Mouse (Mus musculus): ENCODE measurements around the gene Scrg1. TPM values are rescaled to one million over a fixed set of nuclear protein-coding genes. Genes with fewer than 3 reads are reported as not detected.
A peak's percentile ranks its signal among the peaks of the same experiment; 100 is the strongest.

The Scrg1 gene
- polyA plus RNA-seq, 1 experiment from 2014 or later: not detected

GRCm38 (mm10) chr8:57468624-57469023 lies 12.9 kb downstream of the Scrg1 start:
- H3K27me3 ChIP-seq (ENCODE audit: control insufficient read depth, insufficient read depth, low read length): no peaks in the 10 kb centered on the region
- 0 out of 2 replicates have a peak, but pooled peaks cover 3% of the 10 kb centered on the region for H3K4me1 ChIP-seq (ENCODE audit: control insufficient read depth, insufficient read depth, low read length)
- H3K27ac ChIP-seq (ENCODE audit: low read depth, low read length): no peak overlapping the region
- H3K9me3 ChIP-seq (ENCODE audit: control insufficient read depth, low read length): no peaks in the 10 kb centered on the region
- ATAC-seq (ENCODE audit: low FRiP score, low TSS enrichment): peak; percentile 73; the same call in 1 of the 2 replicates
- WGBS: 36% methylated on average over 5 of the region's 5 CpGs
- no peak overlapping the region for H3K4me2 ChIP-seq (replicated peaks; ENCODE audit: low read depth, low read length)
- H3K9ac ChIP-seq (ENCODE audit: low read depth, low read length): no peak overlapping the region
- H3K4me3 ChIP-seq (ENCODE audit: low read length): no peak overlapping the region
- no peaks in the 10 kb centered on the region for H3K36me3 ChIP-seq (ENCODE audit: control insufficient read depth, insufficient read depth, low read length)

GRCm38 (mm10) chr8:57470863-57471262 lies 15.1 kb downstream of the Scrg1 start:
- Histone ChIP-seq H3K9ac (ENCODE audit: low read depth, low read length) (no peak overlapping the region), H3K27me3 (ENCODE audit: control insufficient read depth, insufficient read depth, low read length) (no peaks in the 10 kb centered on the region), H3K9me3 (ENCODE audit: control insufficient read depth, low read length) (no peaks in the 10 kb centered on the region), H3K4me1 (ENCODE audit: control insufficient read depth, insufficient read depth, low read length) (0 out of 2 replicates have a peak, but pooled peaks cover 3% of the 10 kb centered on the region), H3K27ac (ENCODE audit: low read depth, low read length) (no peak overlapping the region), H3K4me2 (replicated peaks; ENCODE audit: low read depth, low read length) (no peak overlapping the region), H3K36me3 (ENCODE audit: control insufficient read depth, insufficient read depth, low read length) (no peaks in the 10 kb centered on the region), H3K4me3 (ENCODE audit: low read length) (no peak overlapping the region)
- WGBS: 93% methylated on average over 5 of the region's 5 CpGs
- no peak for ATAC-seq (ENCODE audit: low FRiP score, low TSS enrichment)

DNA sequence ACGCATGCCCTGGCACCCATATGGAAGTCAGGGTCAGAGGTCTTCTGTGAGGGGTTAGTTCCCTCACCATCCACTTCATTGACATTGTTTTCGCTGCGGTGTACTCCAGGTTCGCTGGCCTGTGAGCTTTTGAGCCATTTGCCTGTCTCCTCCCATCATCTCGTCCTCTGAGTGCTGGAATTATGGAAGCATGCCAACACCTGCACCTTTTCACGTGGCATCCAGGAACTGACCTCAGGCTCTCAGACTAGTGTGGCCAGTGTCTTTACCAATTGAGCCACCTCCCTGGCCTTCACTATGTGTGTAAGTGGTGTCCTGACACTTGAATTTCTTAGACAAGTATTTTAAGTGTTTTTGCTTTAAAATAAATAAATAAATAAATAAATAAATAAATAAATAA lies 18.0 kb downstream of the Scrg1 start:
- Histone ChIP-seq H3K4me3 (ENCODE audit: low read length) (no peak overlapping the region), H3K4me2 (replicated peaks; ENCODE audit: low read depth, low read length) (no peak overlapping the region)
- ATAC-seq (ENCODE audit: low FRiP score, low TSS enrichment): no peak

GRCm38 (mm10) chr8:57478406-57478805 lies 22.7 kb downstream of the Scrg1 start:
- Histone ChIP-seq H3K36me3 (ENCODE audit: control insufficient read depth, insufficient read depth, low read length) (peaks cover 14% of the 10 kb centered on the region), H3K9ac (ENCODE audit: low read depth, low read length) (no peak overlapping the region), H3K4me3 (ENCODE audit: low read length) (no peak overlapping the region), H3K4me2 (replicated peaks; ENCODE audit: low read depth, low read length) (no peak overlapping the region), H3K9me3 (ENCODE audit: control insufficient read depth, low read length) (no peaks in the 10 kb centered on the region), H3K4me1 (ENCODE audit: control insufficient read depth, insufficient read depth, low read length) (no peaks in the 10 kb centered on the region), H3K27me3 (ENCODE audit: control insufficient read depth, insufficient read depth, low read length) (no peaks in the 10 kb centered on the region), H3K27ac (ENCODE audit: low read depth, low read length) (no peak overlapping the region)
- WGBS: 53% methylated on average over 3 of the region's 3 CpGs
- ATAC-seq (ENCODE audit: low FRiP score, low TSS enrichment): no peak

More for the DNA sequence above, 18.0 kb downstream of the Scrg1 start:
- Histone ChIP-seq H3K4me1 (ENCODE audit: control insufficient read depth, insufficient read depth, low read length) (0 out of 2 replicates have a peak, but pooled peaks cover under 1% of the 10 kb centered on the region), H3K9me3 (ENCODE audit: control insufficient read depth, low read length) (no peaks in the 10 kb centered on the region), H3K27me3 (ENCODE audit: control insufficient read depth, insufficient read depth, low read length) (no peaks in the 10 kb centered on the region), H3K36me3 (ENCODE audit: control insufficient read depth, insufficient read depth, low read length) (no peaks in the 10 kb centered on the region), H3K27ac (ENCODE audit: low read depth, low read length) (no peak overlapping the region), H3K9ac (ENCODE audit: low read depth, low read length) (no peak overlapping the region)
- WGBS: 76% methylated on average over 6 of the region's 6 CpGs

GRCm38 (mm10) chr8:57479700-57480099 lies 24.0 kb downstream of the Scrg1 start:
- no peaks in the 10 kb centered on the region for H3K27me3 ChIP-seq (ENCODE audit: control insufficient read depth, insufficient read depth, low read length)
- H3K4me2 ChIP-seq (replicated peaks; ENCODE audit: low read depth, low read length): no peak overlapping the region
- no peaks in the 10 kb centered on the region for H3K9me3 ChIP-seq (ENCODE audit: control insufficient read depth, low read length)
- H3K27ac ChIP-seq (ENCODE audit: low read depth, low read length): no peak overlapping the region
- WGBS: 93% methylated on average over 8 of the region's 8 CpGs
- H3K4me3 ChIP-seq (ENCODE audit: low read length): no peak overlapping the region
- peaks cover 16% of the 10 kb centered on the region for H3K36me3 ChIP-seq (ENCODE audit: control insufficient read depth, insufficient read depth, low read length)
- no peak overlapping the region for H3K9ac ChIP-seq (ENCODE audit: low read depth, low read length)
- no peak for ATAC-seq (ENCODE audit: low FRiP score, low TSS enrichment)
- no peaks in the 10 kb centered on the region for H3K4me1 ChIP-seq (ENCODE audit: control insufficient read depth, insufficient read depth, low read length)

DNA sequence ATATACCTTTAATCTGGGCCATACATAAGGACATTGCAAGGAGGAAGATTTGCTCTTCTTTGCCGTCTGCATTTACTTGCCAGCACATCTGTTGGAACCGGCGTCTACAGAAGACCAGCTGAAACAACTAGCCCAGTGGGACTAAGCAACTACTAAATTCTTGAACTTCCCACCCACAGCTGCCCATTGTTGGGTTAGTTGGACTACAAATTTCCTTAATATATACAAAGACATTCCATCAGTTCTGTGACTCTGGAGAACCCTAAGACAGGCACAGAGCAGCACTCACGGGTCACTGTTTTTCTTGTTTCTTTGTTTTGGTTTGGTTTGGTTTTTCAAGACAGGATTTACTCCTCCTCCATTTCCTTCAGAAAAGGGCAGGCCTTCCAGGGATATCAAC lies 24.9 kb downstream of the Scrg1 start:
- Histone ChIP-seq H3K27ac (ENCODE audit: low read depth, low read length) (no peak overlapping the region), H3K36me3 (ENCODE audit: control insufficient read depth, insufficient read depth, low read length) (peaks cover 16% of the 10 kb centered on the region), H3K4me1 (ENCODE audit: control insufficient read depth, insufficient read depth, low read length) (peaks cover 3% of the 10 kb centered on the region; the same call in 1 of the 2 replicates), H3K27me3 (ENCODE audit: control insufficient read depth, insufficient read depth, low read length) (no peaks in the 10 kb centered on the region), H3K9ac (ENCODE audit: low read depth, low read length) (no peak overlapping the region), H3K9me3 (ENCODE audit: control insufficient read depth, low read length) (no peaks in the 10 kb centered on the region), H3K4me3 (ENCODE audit: low read length) (no peak overlapping the region), H3K4me2 (replicated peaks; ENCODE audit: low read depth, low read length) (no peak overlapping the region)
- ATAC-seq (ENCODE audit: low FRiP score, low TSS enrichment): no peak
- 71% methylated on average over 4 of the region's 4 CpGs for WGBS

GRCm38 (mm10) chr8:57486491-57487440 lies 31.0 kb downstream of the Scrg1 start:
- under 1% methylated on average over 54 of the region's 54 CpGs for WGBS
- ATAC-seq (ENCODE audit: low FRiP score, low TSS enrichment): peak; percentile 65

DNA sequence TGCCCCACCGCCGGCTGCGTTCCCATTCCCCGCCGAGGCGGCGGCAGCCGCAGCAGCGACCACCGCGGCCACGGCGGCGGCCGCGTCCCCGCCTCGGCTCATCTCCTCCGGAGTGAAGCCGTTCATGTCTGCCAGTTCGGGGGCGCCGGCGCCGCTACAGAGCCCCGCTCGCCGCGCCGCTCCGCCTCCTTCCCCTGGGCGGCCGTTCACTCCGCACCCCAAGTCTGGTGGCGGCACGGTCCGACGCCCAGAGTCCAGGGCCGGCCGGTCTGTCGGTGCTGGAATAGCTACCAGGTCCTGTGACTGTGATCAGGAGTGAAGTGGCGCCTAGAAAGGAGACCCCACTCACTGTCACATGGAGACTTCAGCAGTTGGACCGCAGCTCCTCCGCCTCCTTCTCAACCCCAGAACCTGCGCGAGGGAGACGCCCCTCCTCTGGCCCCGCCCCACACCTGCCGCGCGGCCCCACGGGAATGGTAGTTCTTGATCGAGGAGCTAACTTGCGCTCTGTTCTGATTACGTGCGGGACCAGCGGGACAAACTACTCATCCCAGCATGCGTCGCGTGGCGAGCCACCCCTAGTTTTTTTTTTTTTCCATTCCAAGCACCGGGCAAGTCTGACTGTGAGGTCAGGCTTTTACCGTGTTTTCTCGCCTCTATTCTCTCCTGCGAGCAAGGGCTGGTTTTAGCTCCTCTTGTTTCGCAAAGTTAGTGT lies 31.9 kb downstream of the Scrg1 start, which contains the start of gene Sap30:
Gene Sap30, minus strand, starts transcription at position 420 of the 715 bp plus-strand sequence.
- WGBS: under 1% methylated on average over 63 of the region's 66 CpGs
- Histone ChIP-seq H3K36me3 (ENCODE audit: control insufficient read depth, insufficient read depth, low read length) (peaks cover 6% of the 10 kb centered on the region; the same call in 1 of the 2 replicates), H3K9me3 (ENCODE audit: control insufficient read depth, low read length) (no peaks in the 10 kb centered on the region), H3K27ac (ENCODE audit: low read depth, low read length) (peak within 1 kb of the TSS; percentile 94), H3K4me1 (ENCODE audit: control insufficient read depth, insufficient read depth, low read length) (peaks cover 7% of the 10 kb centered on the region; the same call in 1 of the 2 replicates), H3K9ac (ENCODE audit: low read depth, low read length) (peak within 1 kb of the TSS; percentile 90), H3K4me3 (ENCODE audit: low read length) (peak within 1 kb of the TSS; percentile 86), H3K4me2 (replicated peaks; ENCODE audit: low read depth, low read length) (peak within 1 kb of the TSS; percentile 69), H3K27me3 (ENCODE audit: control insufficient read depth, insufficient read depth, low read length) (no peaks in the 10 kb centered on the region)
- peak; percentile 98 for ATAC-seq (ENCODE audit: low FRiP score, low TSS enrichment)

More at GRCm38 (mm10) chr8:57486491-57487440, 31.0 kb downstream of the Scrg1 start:
- Histone ChIP-seq H3K27ac (ENCODE audit: low read depth, low read length) (peak overlapping the region; percentile 94), H3K36me3 (ENCODE audit: control insufficient read depth, insufficient read depth, low read length) (peaks cover 12% of the 10 kb centered on the region), H3K4me3 (ENCODE audit: low read length) (peak overlapping the region; percentile 86), H3K4me1 (ENCODE audit: control insufficient read depth, insufficient read depth, low read length) (peaks cover 7% of the 10 kb centered on the region; the same call in 1 of the 2 replicates), H3K4me2 (replicated peaks; ENCODE audit: low read depth, low read length) (peak overlapping the region; percentile 69), H3K9ac (ENCODE audit: low read depth, low read length) (peak overlapping the region; percentile 90), H3K9me3 (ENCODE audit: control insufficient read depth, low read length) (no peaks in the 10 kb centered on the region), H3K27me3 (ENCODE audit: control insufficient read depth, insufficient read depth, low read length) (no peaks in the 10 kb centered on the region)
